Mouse (Mus musculus) testis, adult 2 months (tissue): ENCODE measurements around the gene Ada.

Experiments
- CTCF ChIP-seq: fragments of 200-500 bp; IDR thresholded peaks from 2 replicates; pipeline ENCODE4 v1.5.1; 2012; ENCODE audit warnings: low read depth, mild to moderate bottlenecking, inconsistent platforms, low read length, moderate library complexity; ENCODE audit not compliant: control insufficient read depth, insufficient read depth, insufficient replicate concordance
- POLR2A ChIP-seq: fragments of 200-500 bp; IDR thresholded peaks from 2 replicates; pipeline ENCODE4 v1.6.1; 2012; ENCODE audit warnings: low read depth, mild to moderate bottlenecking, inconsistent platforms, low read length, moderate library complexity; ENCODE audit not compliant: control insufficient read depth

GRCm38 (mm10) chr2:163712473-163712872, 37.6 kb downstream of the Ada start:
- no peak for TF ChIP-seq CTCF
- no peak for TF ChIP-seq POLR2A
